Mouse (Mus musculus) CD4-positive, CD25-positive, alpha-beta regulatory T cell, adult 2 months (primary cell): Measurements from ENCODE around the gene Eif4g3.
A peak's percentile ranks its signal among the peaks of the same experiment; 100 is the strongest.

Experiments
- DNase-seq: peaks from one replicate; pipeline ENCODE4 v3.0.0-alpha.2; 2012; ENCODE audit warnings: low read depth, low spot score

Eif4g3 gene

GRCm38 (mm10) chr4:138161550-138161949 lies 168.7 kb downstream of the Eif4g3 start:
- no peak for DNase-seq

- DNase-seq: no peak
Measured at GRCm38 (mm10) chr4:138163836-138164235, 171.0 kb downstream of the Eif4g3 start.

GRCm38 (mm10) chr4:138164860-138165259 lies 172.0 kb downstream of the Eif4g3 start:
- DNase-seq: no peak

GRCm38 (mm10) chr4:138166519-138166918 lies 173.7 kb downstream of the Eif4g3 start:
- DNase-seq: peak; percentile 17

- DNase-seq: no peak
Measured at GRCm38 (mm10) chr4:138168162-138168561, 175.3 kb downstream of the Eif4g3 start.

- DNase-seq: no peak
Measured at GRCm38 (mm10) chr4:138169420-138169819, 176.6 kb downstream of the Eif4g3 start.

GRCm38 (mm10) chr4:138172686-138173085 lies 179.9 kb downstream of the Eif4g3 start:
- no peak for DNase-seq

- DNase-seq: no peak
Measured at GRCm38 (mm10) chr4:138179391-138179790, 186.6 kb downstream of the Eif4g3 start.

- DNase-seq: no peak
Measured at GRCm38 (mm10) chr4:138180719-138181118, 187.9 kb downstream of the Eif4g3 start.

GRCm38 (mm10) chr4:138184056-138184455 lies 191.2 kb downstream of the Eif4g3 start:
- DNase-seq: no peak

- no peak for DNase-seq
Measured at GRCm38 (mm10) chr4:138184573-138184981, 191.8 kb downstream of the Eif4g3 start.

- no peak for DNase-seq
Measured at GRCm38 (mm10) chr4:138185961-138186360, 193.1 kb downstream of the Eif4g3 start.

GRCm38 (mm10) chr4:138187995-138188394 lies 195.2 kb downstream of the Eif4g3 start:
- no peak for DNase-seq

GRCm38 (mm10) chr4:138192561-138192960 lies 199.7 kb downstream of the Eif4g3 start:
- no peak for DNase-seq

- DNase-seq: no peak
Measured at GRCm38 (mm10) chr4:138200769-138201168, 207.9 kb downstream of the Eif4g3 start.

GRCm38 (mm10) chr4:138201696-138202095 lies 208.9 kb downstream of the Eif4g3 start:
- DNase-seq: no peak

- DNase-seq: no peak
Measured at GRCm38 (mm10) chr4:138210116-138210515, 217.3 kb downstream of the Eif4g3 start.

- DNase-seq: no peak
Measured at GRCm38 (mm10) chr4:138213861-138214260, 221.0 kb downstream of the Eif4g3 start.

- DNase-seq: no peak
Measured at GRCm38 (mm10) chr4:138215671-138216199, 222.9 kb downstream of the Eif4g3 start.

GRCm38 (mm10) chr4:138216200-138216890 lies 223.5 kb downstream of the Eif4g3 start, which contains the start of gene Hp1bp3:
Gene Hp1bp3 (plus strand): TSS chr4:138216296.
- DNase-seq: peak; percentile 87

- DNase-seq: peak; percentile 100
Measured at GRCm38 (mm10) chr4:138216891-138217392, 224.1 kb downstream of the Eif4g3 start.

GRCm38 (mm10) chr4:138217441-138217840 lies 224.6 kb downstream of the Eif4g3 start:
- DNase-seq: no peak
